Mouse (Mus musculus) stomach, embryonic 16.5 days (tissue): ENCODE results near the gene Lrba. TPM values are rescaled to one million over a fixed set of nuclear protein-coding genes. Genes with fewer than 3 reads are reported as not detected.
A peak's percentile ranks its signal among the peaks of the same experiment; 100 is the strongest.

Source experiments
- ATAC-seq: fragments of 200-750 bp; cut with Nextera tagmentation; 2 replicates; pipeline ENCODE4 v1.8.0; 2017; ENCODE audit warnings: moderate number of reproducible peaks, moderate TSS enrichment; ENCODE audit not compliant: insufficient read depth, low FRiP score
- H3K27ac ChIP-seq: fragments of 300-500 bp; sonication (generic); 2 replicates; pipeline ENCODE4 v1.5.1; 2014; ENCODE audit warnings: low read length
- H3K27me3 ChIP-seq: fragments of 300-500 bp; sonication (generic); 2 replicates; pipeline ENCODE4 v1.6.1; 2014; ENCODE audit warnings: low read length, control low read depth, mixed read lengths; ENCODE audit not compliant: control insufficient read depth, insufficient read depth
- H3K36me3 ChIP-seq: fragments of 300-500 bp; sonication (generic); 2 replicates; pipeline ENCODE4 v1.6.1; 2014; ENCODE audit warnings: low read length; ENCODE audit not compliant: control insufficient read depth, insufficient read depth
- H3K4me1 ChIP-seq: fragments of 300-500 bp; sonication (generic); 2 replicates; pipeline ENCODE4 v1.6.1; 2014; ENCODE audit warnings: low read length, control low read depth, mixed read lengths; ENCODE audit not compliant: control insufficient read depth, insufficient read depth
- H3K4me2 ChIP-seq: fragments of 300-500 bp; sonication (generic); 2 replicates; pipeline ENCODE4 v1.6.1; 2014; ENCODE audit warnings: low read depth, low read length, mixed read lengths
- H3K4me3 ChIP-seq: fragments of 300-500 bp; sonication (generic); replicated peaks from 2 replicates; pipeline ENCODE4 v1.5.1; 2014; ENCODE audit warnings: mild to moderate bottlenecking, low read length
- H3K9ac ChIP-seq: fragments of 300-500 bp; sonication (generic); 2 replicates; pipeline ENCODE4 v1.6.1; 2014; ENCODE audit warnings: low read length
- H3K9me3 ChIP-seq: fragments of 300-500 bp; sonication (generic); replicated peaks from 2 replicates; pipeline ENCODE4 v1.6.1; 2016; ENCODE audit warnings: low read length, control low read depth; ENCODE audit not compliant: control insufficient read depth
- WGBS: fragments of 180-500 bp; shearing (Covaris S2); extraction: QIAGEN DNeasy Blood & Tissue Kit; methylation state at CpG from one replicate; pipeline ENCODE4 v1.1.7; 2014; 5-methylcytosine and 5-hydroxymethylcytosine counted together
- polyA plus RNA-seq: library from polyadenylated mRNA; unstranded; fragments of >200 nt; fragmentation: Nextera tagmentation; extraction: Ambion mirVana; gene quantifications from 2 replicates; pipeline ENCODE4 v1.2.1, GENCODE M21; 2015

Lrba gene
- polyA plus RNA-seq, 1 experiment from 2014 or later, result 3.5 TPM

DNA sequence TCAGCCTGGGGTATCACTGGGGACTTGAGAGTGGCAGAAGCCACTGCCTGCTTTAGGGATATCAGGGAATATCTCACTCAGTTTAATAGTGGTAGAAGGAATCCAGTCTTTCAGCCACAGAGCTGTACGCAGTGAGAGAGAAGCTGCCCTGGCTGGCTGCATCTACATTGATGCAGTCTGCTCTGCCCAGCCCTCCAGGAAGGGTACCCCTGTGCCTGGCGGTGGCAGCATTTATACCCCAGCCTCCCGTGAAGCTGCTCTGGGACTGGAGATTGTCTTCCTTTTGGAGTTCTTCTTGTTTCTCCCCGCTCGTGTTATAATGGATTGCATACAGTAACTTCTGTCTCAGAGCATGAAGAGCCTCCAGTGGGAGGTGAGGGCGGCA lies 551.0 kb downstream of the Lrba start:
- H3K4me2 ChIP-seq, result no peak overlapping the region
- no peaks in the 10 kb centered on the region for H3K36me3 ChIP-seq
- H3K27ac ChIP-seq, result no peak overlapping the region
- no peak overlapping the region for H3K4me3 ChIP-seq
- no peaks in the 10 kb centered on the region for H3K9me3 ChIP-seq
- H3K9ac ChIP-seq, result no peak overlapping the region
- ATAC-seq, result no peak
- H3K27me3 ChIP-seq, result no peaks in the 10 kb centered on the region
- H3K4me1 ChIP-seq, result 0 out of 2 replicates have a peak, but pooled peaks cover 6% of the 10 kb centered on the region
- WGBS, result 71% methylated on average over 6 of the region's 6 CpGs

DNA sequence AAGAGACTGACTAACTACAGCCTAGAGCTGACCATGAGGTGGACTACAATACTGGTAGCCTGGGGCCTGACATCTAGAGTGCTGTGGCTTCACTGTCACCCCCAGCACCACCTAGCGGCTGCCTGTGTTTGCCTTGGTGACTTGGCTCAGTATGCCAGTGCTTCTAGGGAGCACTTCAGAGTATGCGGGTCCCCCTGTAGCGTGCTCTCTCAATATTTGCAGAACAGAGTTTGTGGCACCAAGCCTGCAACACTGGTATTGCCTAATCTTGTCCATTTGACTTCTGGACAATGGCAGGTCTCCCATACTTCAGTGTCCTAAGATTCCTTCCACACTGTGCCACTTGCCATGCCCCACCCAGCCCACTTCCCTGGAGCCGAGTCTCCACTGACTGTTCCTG lies 555.2 kb downstream of the Lrba start:
- peak; percentile 63; the same call in 1 of the 2 replicates for ATAC-seq
- Histone ChIP-seq H3K36me3 (no peaks in the 10 kb centered on the region), H3K4me3 (no peak overlapping the region), H3K27me3 (no peaks in the 10 kb centered on the region), H3K4me1 (0 out of 2 replicates have a peak, but pooled peaks cover 4% of the 10 kb centered on the region), H3K4me2 (no peak overlapping the region), H3K9me3 (no peaks in the 10 kb centered on the region), H3K9ac (no peak overlapping the region), H3K27ac (no peak overlapping the region)
- WGBS, result 76% methylated on average over 4 of the region's 4 CpGs

DNA sequence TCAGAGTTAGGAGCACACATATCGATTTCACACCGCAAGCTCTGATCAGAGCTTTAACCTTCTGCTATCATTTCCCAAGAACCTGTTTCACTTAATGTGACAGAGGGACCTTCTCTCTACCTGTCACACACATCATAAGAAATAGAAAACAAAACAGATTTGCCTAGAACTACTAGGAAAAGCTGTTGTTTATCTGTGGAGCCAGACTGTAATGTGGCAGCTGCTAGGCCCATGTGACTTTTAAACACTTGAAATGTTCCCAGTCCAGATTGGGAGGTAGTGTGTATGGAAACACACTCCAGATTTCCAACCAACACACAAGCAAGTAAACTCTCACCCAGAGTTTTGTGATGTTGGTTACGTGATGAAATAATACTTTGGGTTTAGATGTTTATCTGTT lies 559.6 kb downstream of the Lrba start:
- H3K27ac ChIP-seq, result no peak overlapping the region
- H3K9ac ChIP-seq, result no peak overlapping the region
- no peak overlapping the region for H3K4me3 ChIP-seq
- no peak overlapping the region for H3K4me2 ChIP-seq
- no peaks in the 10 kb centered on the region for H3K9me3 ChIP-seq
- no peaks in the 10 kb centered on the region for H3K27me3 ChIP-seq
- H3K4me1 ChIP-seq, result peaks cover 22% of the 10 kb centered on the region
- 90% methylated on average over 3 of the region's 3 CpGs for WGBS
- no peak for ATAC-seq
- no peaks in the 10 kb centered on the region for H3K36me3 ChIP-seq

DNA sequence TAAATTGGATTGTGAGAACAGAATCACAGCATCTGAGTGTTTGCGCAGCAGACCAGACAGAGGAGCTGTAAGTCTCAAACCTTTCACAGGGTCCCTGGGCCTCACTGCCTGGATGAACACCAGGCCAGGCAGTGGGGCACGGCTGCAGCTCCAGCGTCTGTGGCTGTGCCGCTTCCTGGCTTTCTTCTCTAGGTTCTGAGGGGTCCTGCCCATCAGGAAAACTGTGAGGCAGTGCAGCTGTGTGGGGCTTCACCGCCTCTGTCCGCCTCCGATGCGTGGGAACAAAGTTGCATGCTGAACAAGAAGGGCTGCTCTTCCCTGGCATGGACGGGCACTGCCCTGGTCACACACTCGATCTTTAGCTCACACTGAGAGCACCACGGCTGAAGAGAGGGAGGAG lies 560.5 kb downstream of the Lrba start:
- H3K9me3 ChIP-seq, result no peaks in the 10 kb centered on the region
- no peak overlapping the region for H3K4me2 ChIP-seq
- no peaks in the 10 kb centered on the region for H3K27me3 ChIP-seq
- no peak overlapping the region for H3K4me3 ChIP-seq
- no peak for ATAC-seq
- H3K4me1 ChIP-seq, result peaks cover 22% of the 10 kb centered on the region
- 0 out of 2 replicates have a peak overlapping the region, but pooled peaks have one; percentile 20 for H3K9ac ChIP-seq
- 61% methylated on average over 11 of the region's 11 CpGs for WGBS
- H3K36me3 ChIP-seq, result no peaks in the 10 kb centered on the region
- no peak overlapping the region for H3K27ac ChIP-seq

DNA sequence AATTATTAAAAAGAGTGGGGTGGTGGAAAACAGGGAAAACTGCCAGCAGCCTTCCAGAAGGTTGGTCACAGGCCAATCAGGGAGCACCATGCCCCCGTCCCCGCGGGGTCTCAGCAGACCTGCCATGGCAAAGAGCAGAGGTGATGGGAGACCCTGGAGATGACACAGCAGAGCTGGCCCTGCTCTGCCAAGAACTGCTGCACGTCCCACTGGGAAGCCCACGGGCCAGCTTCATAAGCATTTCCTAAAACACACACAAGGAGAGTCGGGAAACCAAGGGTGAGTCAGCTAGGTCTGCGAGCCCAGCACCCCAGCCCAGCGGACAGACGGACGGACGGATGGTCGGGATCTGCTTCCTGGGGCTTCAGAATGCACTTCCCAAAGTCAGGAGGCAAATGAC lies 561.8 kb downstream of the Lrba start:
- Histone ChIP-seq H3K36me3 (no peaks in the 10 kb centered on the region), H3K27ac (0 out of 2 replicates have a peak overlapping the region, but pooled peaks have one; percentile 60), H3K4me3 (no peak overlapping the region), H3K9ac (no peak overlapping the region), H3K4me2 (no peak overlapping the region), H3K4me1 (peaks cover 22% of the 10 kb centered on the region), H3K9me3 (no peaks in the 10 kb centered on the region), H3K27me3 (no peaks in the 10 kb centered on the region)
- WGBS, result 77% methylated on average over 12 of the region's 12 CpGs
- no peak for ATAC-seq

DNA sequence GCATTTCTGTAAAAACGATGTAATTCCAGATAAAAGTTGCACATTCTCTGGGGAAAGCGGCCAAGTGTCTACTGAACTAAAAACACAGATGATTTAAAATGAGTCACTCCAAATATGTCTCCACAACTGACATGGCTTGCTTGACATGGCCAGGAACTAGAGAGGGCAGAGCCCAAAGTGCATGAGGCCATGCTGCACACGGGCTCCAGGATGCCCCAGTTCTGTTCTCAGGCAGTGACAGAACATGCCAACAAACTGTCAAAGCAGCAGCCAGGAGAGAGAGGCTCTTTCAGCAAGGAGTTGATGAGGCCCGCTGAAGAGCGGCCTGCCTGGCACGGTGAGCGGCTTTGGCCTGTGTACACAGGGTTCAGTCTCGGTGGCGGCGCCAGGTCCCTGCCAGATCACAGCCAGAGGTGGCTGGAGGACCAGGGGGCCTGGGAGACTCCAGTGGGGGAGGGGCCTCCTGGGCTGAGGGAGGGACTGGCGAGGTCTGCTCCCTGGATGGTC lies 562.4 kb downstream of the Lrba start:
- H3K9ac ChIP-seq, result peak overlapping the region; percentile 39
- peak overlapping the region; percentile 60 for H3K27ac ChIP-seq

DNA sequence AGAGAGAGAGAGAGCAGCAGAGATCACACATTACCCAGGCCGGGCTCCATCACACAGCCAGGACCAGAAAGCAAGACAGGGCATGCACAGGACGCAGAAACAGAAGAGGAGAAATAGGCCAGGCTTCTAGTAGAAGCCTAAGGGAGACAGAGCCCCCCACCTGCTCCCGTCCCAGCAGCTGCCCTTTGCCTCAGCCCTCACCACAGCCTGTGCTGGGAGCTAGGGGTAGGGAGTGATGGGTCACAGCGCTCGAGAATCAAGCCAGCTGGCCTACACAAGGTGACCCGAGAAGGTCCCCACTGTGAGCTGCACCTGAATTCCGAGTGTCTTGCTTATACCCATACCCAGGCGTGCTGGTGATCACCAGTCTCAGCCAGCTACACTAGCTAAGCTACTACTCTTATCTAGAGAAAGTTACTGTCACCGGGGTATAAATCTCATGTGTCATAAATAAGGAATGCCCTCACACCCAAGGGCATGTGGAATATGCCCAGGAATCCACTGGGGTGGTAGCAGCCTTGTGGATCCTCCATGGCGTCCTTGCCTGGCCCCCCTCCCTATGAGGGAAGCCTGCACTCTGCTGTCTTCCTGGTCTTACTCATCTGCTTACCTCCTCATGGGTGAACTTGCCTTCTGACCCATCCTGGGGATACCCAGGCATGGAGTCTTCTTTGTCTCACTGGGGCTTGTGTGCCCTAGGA lies 563.1 kb downstream of the Lrba start:
- H3K36me3 ChIP-seq, result no peaks in the 10 kb centered on the region
- peaks cover 22% of the 10 kb centered on the region for H3K4me1 ChIP-seq
- no peak overlapping the region for H3K4me3 ChIP-seq
- peak overlapping the region; percentile 39 for H3K9ac ChIP-seq
- ATAC-seq, result 0 out of 2 replicates have a peak, but pooled peaks have one; percentile 4
- no peaks in the 10 kb centered on the region for H3K27me3 ChIP-seq
- H3K4me2 ChIP-seq, result no peak overlapping the region
- 69% methylated on average over 10 of the region's 10 CpGs for WGBS
- H3K9me3 ChIP-seq, result no peaks in the 10 kb centered on the region
- peak overlapping the region; percentile 60 for H3K27ac ChIP-seq

More for the DNA sequence above, 562.4 kb downstream of the Lrba start:
- ATAC-seq, result peak; percentile 69; the same call in 1 of the 2 replicates
- H3K4me1 ChIP-seq, result peaks cover 22% of the 10 kb centered on the region
- H3K36me3 ChIP-seq, result no peaks in the 10 kb centered on the region
- 40% methylated on average over 11 of the region's 11 CpGs for WGBS
- H3K4me3 ChIP-seq, result no peak overlapping the region
- no peaks in the 10 kb centered on the region for H3K9me3 ChIP-seq
- H3K27me3 ChIP-seq, result no peaks in the 10 kb centered on the region
- H3K4me2 ChIP-seq, result no peak overlapping the region

DNA sequence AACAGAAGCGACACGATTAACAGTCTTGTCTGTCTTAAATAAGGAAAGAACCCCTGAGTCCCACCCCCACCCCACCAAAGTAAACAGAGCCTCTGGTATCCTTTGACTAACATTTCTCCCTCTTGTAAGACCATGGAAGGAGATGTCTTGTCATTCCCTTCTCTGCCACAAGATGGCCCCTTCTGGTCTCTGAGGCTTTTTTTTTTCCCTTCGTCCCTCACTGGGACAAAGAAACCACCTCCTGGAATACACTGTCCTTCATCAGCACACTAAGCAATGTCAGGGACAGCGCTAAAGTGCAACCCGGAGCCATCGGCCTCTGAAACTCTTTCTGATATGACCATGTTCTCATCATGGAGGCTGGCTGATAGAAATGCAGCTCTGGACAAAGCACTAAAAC lies 564.2 kb downstream of the Lrba start:
- Histone ChIP-seq H3K27ac (no peak overlapping the region), H3K27me3 (no peaks in the 10 kb centered on the region), H3K4me2 (no peak overlapping the region), H3K4me3 (no peak overlapping the region), H3K9ac (no peak overlapping the region), H3K36me3 (no peaks in the 10 kb centered on the region), H3K9me3 (no peaks in the 10 kb centered on the region), H3K4me1 (peaks cover 26% of the 10 kb centered on the region)
- no peak for ATAC-seq
- WGBS, result 43% methylated on average over 6 of the region's 6 CpGs

DNA sequence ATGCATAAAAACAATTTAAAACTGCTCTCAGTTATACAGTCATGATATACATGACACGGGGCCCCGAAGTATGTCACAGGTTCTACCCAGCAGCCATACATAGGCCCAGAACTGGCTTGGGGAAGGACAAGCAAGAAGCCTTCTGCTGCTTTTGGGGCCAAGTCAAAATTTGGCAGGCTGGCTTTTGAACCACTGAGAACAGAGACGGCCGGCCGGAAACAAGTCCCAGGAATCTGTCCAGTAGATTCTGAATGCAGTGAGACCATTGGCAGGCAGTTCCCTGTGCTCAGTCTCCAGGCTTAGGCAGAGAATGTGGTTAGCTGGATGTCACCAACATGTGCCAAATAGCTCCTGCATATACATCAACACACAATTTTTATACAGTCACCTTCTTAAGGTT lies 565.3 kb downstream of the Lrba start:
- H3K36me3 ChIP-seq, result no peaks in the 10 kb centered on the region
- no peaks in the 10 kb centered on the region for H3K27me3 ChIP-seq
- ATAC-seq, result no peak
- H3K4me3 ChIP-seq, result no peak overlapping the region
- 85% methylated on average over 5 of the region's 5 CpGs for WGBS
- no peaks in the 10 kb centered on the region for H3K9me3 ChIP-seq
- no peak overlapping the region for H3K4me2 ChIP-seq
- no peak overlapping the region for H3K27ac ChIP-seq
- H3K4me1 ChIP-seq, result peaks cover 30% of the 10 kb centered on the region
- H3K9ac ChIP-seq, result no peak overlapping the region
